Mouse (Mus musculus) lung, adult 2 months (tissue): ENCODE data around the gene Fam13c.

Experiments
- CTCF ChIP-seq: fragments of 200-500 bp; IDR thresholded peaks from 2 replicates; pipeline ENCODE4 v1.5.1; 2011; ENCODE audit warnings: mild to moderate bottlenecking, low read length, control low read depth; ENCODE audit not compliant: insufficient read depth
- POLR2A ChIP-seq: fragments of 200-500 bp; IDR thresholded peaks from 2 replicates; pipeline ENCODE4 v1.6.1; 2011; ENCODE audit warnings: low read depth, mild to moderate bottlenecking, control low read depth, low read length, borderline replicate concordance; ENCODE audit errors: extremely low read depth

DNA sequence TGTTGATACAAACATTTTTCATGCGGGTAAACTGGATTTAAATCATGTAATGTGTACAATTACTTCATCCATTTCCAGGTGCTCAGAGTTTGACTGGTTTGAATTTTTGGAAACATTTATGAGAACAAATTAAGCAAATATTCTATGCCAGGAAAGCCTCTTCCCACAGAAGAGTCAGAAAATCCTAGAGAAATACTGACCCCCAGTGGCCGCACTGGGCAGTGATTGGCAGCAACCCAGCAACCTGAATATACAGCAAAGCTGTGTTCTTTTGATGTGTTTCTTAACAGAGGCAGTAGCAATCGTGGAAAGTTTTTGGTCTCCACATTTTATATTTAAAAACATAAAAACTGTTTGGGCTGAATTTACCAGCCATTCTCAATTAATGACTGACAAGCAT lies 123.4 kb downstream of the Fam13c start:
- TF ChIP-seq CTCF: peak; percentile 82
- no peak for TF ChIP-seq POLR2A
